Mouse (Mus musculus) cerebellum, postnatal 14 days (tissue): ENCODE results near the gene Cdk19.
"Not testable (repeated sequence)": the region's sequence is repeated elsewhere in the genome, so short reads cannot be mapped to it uniquely, and the experiment has no call there.

Source experiments
- DNase-seq, 2 experiments: peaks; one replicate each; pipeline ENCODE4 v3.0.0; 2021; ENCODE audit warnings: mixed read lengths in 2 of 2

Gene Cdk19

DNA sequence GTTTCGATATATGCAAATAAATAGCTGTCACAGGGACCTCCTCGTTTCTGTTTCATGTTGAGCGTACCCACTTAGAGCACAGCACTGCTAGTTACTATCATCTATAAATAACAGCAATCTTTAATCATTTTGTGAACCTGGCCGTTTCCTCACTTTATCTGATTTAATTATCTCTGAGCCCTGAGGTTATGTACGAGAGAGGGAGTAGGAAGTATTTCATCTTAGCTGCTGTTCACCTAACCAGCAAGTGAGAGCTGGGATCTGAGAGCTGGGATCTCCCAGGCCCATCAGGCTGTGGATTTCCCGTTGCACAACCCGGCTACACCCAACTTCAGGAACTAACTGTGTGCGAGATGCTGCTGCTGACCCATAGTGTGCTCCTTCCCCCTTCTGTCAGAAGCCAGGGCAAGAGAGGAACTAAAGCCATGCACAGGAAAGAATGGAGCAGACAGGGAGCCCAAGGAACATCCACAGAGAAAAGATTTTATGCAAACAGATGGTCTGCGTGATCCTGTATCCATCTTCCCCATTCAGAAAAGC lies 186.3 kb downstream of the Cdk19 start:
- DNase-seq: no peak

DNA sequence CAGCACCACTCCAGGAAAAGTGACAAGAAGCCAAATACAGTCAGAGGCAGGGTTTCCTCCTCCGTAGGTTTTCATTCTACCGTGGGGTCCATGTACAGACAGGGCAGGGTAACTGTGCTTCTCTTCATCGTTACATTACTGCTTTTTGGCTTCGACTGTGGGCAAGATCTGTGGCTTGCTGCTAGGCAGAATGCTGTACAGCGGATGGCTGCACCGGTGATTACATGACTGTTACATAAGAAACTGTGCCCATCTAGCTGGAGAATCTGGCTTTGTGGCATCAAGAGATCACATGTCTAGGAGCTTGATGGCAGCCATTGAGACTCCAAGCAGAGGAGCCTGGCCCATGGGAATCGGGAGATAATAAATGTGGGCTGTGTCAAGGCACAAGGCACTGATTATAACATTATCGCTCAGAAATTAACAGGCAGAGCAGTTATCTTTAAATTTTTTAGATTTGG lies 187.0 kb downstream of the Cdk19 start:
- DNase-seq: no peak

DNA sequence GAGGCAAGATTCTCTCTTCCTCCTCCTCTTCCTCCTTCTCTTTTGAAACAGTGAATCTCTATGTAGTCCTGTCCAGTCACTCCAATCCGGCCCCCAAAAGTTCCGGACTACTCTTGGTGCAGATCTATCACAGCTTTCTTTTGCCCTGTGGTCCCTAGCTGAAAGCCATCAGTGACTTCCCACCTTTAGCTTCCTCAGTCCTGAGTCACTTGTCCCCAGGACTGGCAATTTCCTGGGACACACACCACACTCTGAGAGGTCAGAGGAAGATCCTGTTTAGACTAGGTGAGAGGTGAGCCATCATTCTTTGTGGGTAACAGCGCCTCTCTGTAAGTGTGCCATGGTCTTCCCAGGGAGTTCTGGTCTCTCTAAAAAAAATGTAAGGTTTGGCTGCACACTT lies 187.6 kb downstream of the Cdk19 start:
- no peak for DNase-seq

DNA sequence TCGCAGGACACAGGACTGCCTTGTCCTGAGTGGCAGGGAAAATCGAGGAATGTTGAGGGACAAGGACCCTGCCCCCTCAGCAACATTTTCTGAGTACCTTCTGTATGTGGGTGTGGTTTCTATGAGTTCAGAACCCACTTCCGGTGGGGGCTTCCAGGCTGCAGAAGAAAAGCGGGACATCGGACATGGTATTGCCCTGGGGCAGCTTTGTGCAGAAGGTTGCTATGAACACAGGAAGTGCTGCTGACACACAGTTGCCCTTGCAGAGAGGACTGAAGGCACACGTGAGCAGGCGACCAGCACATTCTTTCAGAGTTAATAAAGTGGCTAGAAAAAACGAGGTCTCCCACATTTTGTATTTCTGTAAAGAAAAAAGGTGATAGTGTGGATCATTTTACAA lies 188.2 kb downstream of the Cdk19 start:
- DNase-seq: no peak

DNA sequence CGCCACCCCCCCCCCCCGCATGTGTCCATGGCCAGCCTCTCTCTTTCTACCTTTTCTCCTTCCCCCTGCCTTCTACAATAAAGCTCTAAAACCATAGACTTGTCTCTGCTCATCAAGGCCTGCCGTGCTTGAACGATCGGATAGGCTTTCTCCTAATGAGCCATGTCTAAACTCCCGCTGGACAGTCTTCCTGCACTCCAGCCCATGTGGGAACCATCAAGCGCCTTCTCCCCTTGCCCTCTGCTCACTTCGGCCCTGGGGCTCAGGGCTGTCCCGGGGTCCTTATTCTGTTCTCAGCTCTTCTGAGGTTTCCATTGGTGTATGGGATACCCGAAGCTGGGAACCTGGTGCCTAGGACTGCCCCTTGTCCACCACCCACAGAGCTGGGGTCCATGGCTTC lies 189.3 kb downstream of the Cdk19 start:
- DNase-seq: no peak

DNA sequence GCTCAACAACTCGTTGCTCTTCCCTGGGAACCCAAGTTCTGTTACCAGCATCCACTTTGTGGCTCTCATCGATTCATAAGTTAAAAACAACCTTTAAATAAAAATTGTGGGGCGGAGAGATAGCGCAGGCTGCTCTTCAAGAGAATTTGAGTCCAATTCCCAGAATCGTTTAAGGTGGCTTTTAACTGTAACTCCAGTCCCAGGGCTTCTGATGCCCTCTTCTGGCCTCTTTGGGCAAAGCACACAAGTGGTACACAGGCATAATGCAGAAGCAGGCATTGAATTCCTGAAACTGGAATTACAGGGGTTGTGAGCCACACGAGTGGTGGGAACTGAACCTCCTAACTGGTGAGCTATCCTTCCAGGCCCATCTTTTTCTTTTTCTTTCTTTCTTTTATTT lies 190.3 kb downstream of the Cdk19 start:
- peak; percentile 55 to 69 for DNase-seq

DNA sequence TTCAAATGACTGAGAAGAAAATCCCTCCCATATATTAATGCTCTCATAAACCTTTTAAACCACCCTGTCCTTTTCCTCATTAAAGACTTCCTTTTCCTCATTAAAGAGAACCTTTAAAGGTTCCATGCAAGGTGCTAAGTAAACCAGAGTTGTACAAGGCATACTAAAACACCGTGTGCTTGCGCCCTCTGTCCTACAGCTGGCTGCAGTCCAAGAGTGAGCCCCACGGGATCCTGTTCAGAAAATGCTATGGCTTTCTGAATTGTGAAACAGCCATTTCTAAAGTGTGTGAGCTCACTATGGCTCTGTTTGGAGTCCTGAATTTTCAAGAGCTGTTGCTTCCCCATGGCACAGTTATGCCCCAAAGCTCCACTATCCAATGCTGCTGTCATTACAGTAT lies 191.3 kb downstream of the Cdk19 start:
- DNase-seq: no peak

DNA sequence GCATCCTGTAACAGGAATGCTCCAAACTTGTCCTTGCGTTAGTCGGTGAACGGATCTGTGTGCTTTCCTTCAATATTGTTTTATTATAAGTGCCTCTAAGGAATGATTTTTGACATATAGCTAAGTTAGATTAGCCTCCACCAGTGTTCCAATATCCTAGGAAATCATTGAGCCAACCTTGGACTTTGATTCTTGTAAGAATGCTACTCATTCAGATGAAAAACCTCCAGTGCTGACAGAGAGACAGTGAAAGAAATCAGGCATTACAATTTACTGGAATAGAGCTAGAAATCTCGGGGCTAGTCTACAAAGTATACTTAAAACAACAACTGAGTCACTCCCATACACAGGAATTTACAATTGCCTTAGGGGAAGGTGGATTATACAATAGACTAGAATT lies 193.2 kb downstream of the Cdk19 start:
- not testable (repeated sequence) for DNase-seq
